Mouse (Mus musculus) C2C12 (cell line): ENCODE data around the gene Art1. TPM values are rescaled to one million over a fixed set of nuclear protein-coding genes. Genes with fewer than 3 reads are reported as not detected.

Source experiments
- H3K27me3 ChIP-seq: one replicate; pipeline ENCODE4 v1.6.1; 2011; ENCODE audit not compliant: control insufficient read depth, insufficient read depth, insufficient read length
- H3K36me3 ChIP-seq: one replicate; pipeline ENCODE4 v1.6.1; 2011; ENCODE audit not compliant: control insufficient read depth, insufficient read depth
- H3K4me3 ChIP-seq: one replicate; pipeline ENCODE4 v1.5.1; 2011; ENCODE audit warnings: mild to moderate bottlenecking, control low read depth; ENCODE audit not compliant: poor library complexity, insufficient read depth, severe bottlenecking
- H3K79me2 ChIP-seq: one replicate; pipeline ENCODE4 v1.6.1; 2011; ENCODE audit not compliant: control insufficient read depth, insufficient read depth
- H3K79me3 ChIP-seq: one replicate; pipeline ENCODE4 v1.6.1; 2011; ENCODE audit warnings: low read depth, control low read depth
- H3ac ChIP-seq: one replicate; pipeline ENCODE3; 2011; ENCODE audit warnings: low read depth; ENCODE audit not compliant: control insufficient read depth, insufficient read length
- CEBPB ChIP-seq: IDR thresholded peaks from one replicate; pipeline ENCODE4 v1.6.1; 2011; ENCODE audit warnings: low read depth, mild to moderate bottlenecking, control low read depth, moderate library complexity
- CTCF ChIP-seq: IDR thresholded peaks from one replicate; pipeline ENCODE4 v1.5.1; 2011; ENCODE audit not compliant: control insufficient read depth, insufficient read depth, insufficient read length
- FOSL1 ChIP-seq: IDR thresholded peaks from one replicate; pipeline ENCODE4 v1.8.0; 2011; ENCODE audit warnings: mild to moderate bottlenecking, low read length; ENCODE audit not compliant: poor library complexity, insufficient read depth, severe bottlenecking
- MAX ChIP-seq: IDR thresholded peaks from one replicate; pipeline ENCODE4 v1.6.1; 2011; ENCODE audit warnings: mild to moderate bottlenecking, control low read depth
- MYOD1 ChIP-seq: IDR thresholded peaks from one replicate; pipeline ENCODE4 v1.6.1; 2011; ENCODE audit warnings: low read depth; ENCODE audit not compliant: control insufficient read depth, insufficient read length
- MYOG ChIP-seq: IDR thresholded peaks from one replicate; pipeline ENCODE4 v1.6.1; 2011; ENCODE audit not compliant: control insufficient read depth, insufficient read length; ENCODE audit errors: extremely low read depth
- USF1 ChIP-seq: IDR thresholded peaks from one replicate; pipeline ENCODE4 v1.6.1; 2011; ENCODE audit warnings: low read depth, mild to moderate bottlenecking, control low read depth, moderate library complexity
- polyA plus RNA-seq: library from polyadenylated mRNA; unstranded; fragments of >200 nt; fragmentation: generic; extraction: Trizol; gene quantifications from one replicate; pipeline ENCODE4 v1.2.1, GENCODE M21; 2012; ENCODE audit warnings: missing spikeins

Art1 gene
- polyA plus RNA-seq, 1 experiment: 0.05 TPM

- H3ac ChIP-seq: no peak overlapping the region
- no peak overlapping the region for H3K4me3 ChIP-seq
- H3K36me3 ChIP-seq: no peaks in the 10 kb centered on the region
- no peaks in the 10 kb centered on the region for H3K79me3 ChIP-seq
- H3K27me3 ChIP-seq: peaks cover 10% of the 10 kb centered on the region
- TF ChIP-seq MAX: no peak
- no peak for TF ChIP-seq CTCF
- TF ChIP-seq FOSL1: no peak
- TF ChIP-seq CEBPB: no peak
- no peak for TF ChIP-seq MYOD1
- TF ChIP-seq USF1: no peak
- no peak for TF ChIP-seq MYOG
- no peaks in the 10 kb centered on the region for H3K79me2 ChIP-seq
Measured at GRCm38 (mm10) chr7:102102696-102103095, 1.2 kb downstream of the Art1 start.

- Histone ChIP-seq H3K79me2 (no peaks in the 10 kb centered on the region), H3ac (no peak overlapping the region), H3K79me3 (no peaks in the 10 kb centered on the region), H3K36me3 (no peaks in the 10 kb centered on the region), H3K4me3 (no peak overlapping the region), H3K27me3 (peaks cover 10% of the 10 kb centered on the region)
- TF ChIP-seq CTCF (no peak), MYOG (no peak), MYOD1 (no peak), FOSL1 (no peak), CEBPB (no peak), USF1 (no peak), MAX (no peak)
Measured at GRCm38 (mm10) chr7:102103555-102103954, 2.0 kb downstream of the Art1 start.

- H3K4me3 ChIP-seq: no peak overlapping the region
- H3K27me3 ChIP-seq: peaks cover 10% of the 10 kb centered on the region
- H3K79me2 ChIP-seq: no peaks in the 10 kb centered on the region
- no peaks in the 10 kb centered on the region for H3K36me3 ChIP-seq
- TF ChIP-seq CEBPB (no peak), MYOG (no peak), FOSL1 (no peak), MAX (no peak), MYOD1 (no peak), USF1 (no peak), CTCF (no peak)
- no peaks in the 10 kb centered on the region for H3K79me3 ChIP-seq
- H3ac ChIP-seq: no peak overlapping the region
Measured at GRCm38 (mm10) chr7:102104126-102104525, 2.6 kb downstream of the Art1 start.

GRCm38 (mm10) chr7:102106700-102107141 lies 5.2 kb downstream of the Art1 start:
- Histone ChIP-seq H3K79me3 (no peaks in the 10 kb centered on the region), H3K36me3 (no peaks in the 10 kb centered on the region), H3K4me3 (no peak overlapping the region), H3ac (no peak overlapping the region), H3K27me3 (peaks cover 10% of the 10 kb centered on the region), H3K79me2 (no peaks in the 10 kb centered on the region)
- TF ChIP-seq USF1: no peak
- no peak for TF ChIP-seq CTCF
- TF ChIP-seq MYOD1: no peak
- no peak for TF ChIP-seq MYOG
- no peak for TF ChIP-seq FOSL1
- TF ChIP-seq MAX: no peak

GRCm38 (mm10) chr7:102108206-102108605 lies 6.7 kb downstream of the Art1 start:
- TF ChIP-seq USF1: no peak
- TF ChIP-seq MAX: no peak
- no peak for TF ChIP-seq CEBPB
- TF ChIP-seq CTCF: no peak
- TF ChIP-seq MYOD1: no peak
- TF ChIP-seq FOSL1: no peak
- TF ChIP-seq MYOG: no peak
- no peaks in the 10 kb centered on the region for H3K36me3 ChIP-seq
- peaks cover 14% of the 10 kb centered on the region for H3K27me3 ChIP-seq
- no peak overlapping the region for H3K4me3 ChIP-seq
- no peak overlapping the region for H3ac ChIP-seq
- H3K79me2 ChIP-seq: no peaks in the 10 kb centered on the region
- no peaks in the 10 kb centered on the region for H3K79me3 ChIP-seq

GRCm38 (mm10) chr7:102109171-102109570 lies 7.6 kb downstream of the Art1 start, which contains the start of gene Art5:
Gene Art5, minus strand, starts transcription at chr7:102109489.
- no peak within 1 kb of the TSS for H3ac ChIP-seq
- no peak for TF ChIP-seq MYOG
- TF ChIP-seq CTCF: no peak
- no peak for TF ChIP-seq FOSL1
- TF ChIP-seq MAX: no peak
- no peak for TF ChIP-seq CEBPB
- no peak for TF ChIP-seq MYOD1
- no peak for TF ChIP-seq USF1
- no peaks in the 10 kb centered on the region for H3K36me3 ChIP-seq
- H3K27me3 ChIP-seq: peaks cover 17% of the 10 kb centered on the region
- no peaks in the 10 kb centered on the region for H3K79me2 ChIP-seq
- no peaks in the 10 kb centered on the region for H3K79me3 ChIP-seq
- no peak within 1 kb of the TSS for H3K4me3 ChIP-seq
